Mouse (Mus musculus) erythroblast, embryonic 14.5 days (primary cell): ENCODE results near the gene Aktip. TPM values are rescaled to one million over a fixed set of nuclear protein-coding genes. Genes with fewer than 3 reads are reported as not detected.

Experiments used
- H3K27me3 ChIP-seq: 2 replicates; pipeline ENCODE4 v1.6.1; 2012; ENCODE audit warnings: inconsistent platforms; ENCODE audit not compliant: control insufficient read depth
- H3K36me3 ChIP-seq: 2 replicates; pipeline ENCODE4 v1.6.1; 2012; ENCODE audit warnings: mild to moderate bottlenecking, inconsistent platforms; ENCODE audit not compliant: control insufficient read depth
- H3K4me1 ChIP-seq: 2 replicates; pipeline ENCODE4 v1.6.1; 2012; ENCODE audit warnings: inconsistent platforms; ENCODE audit not compliant: control insufficient read depth
- H3K4me3 ChIP-seq: replicated peaks from 2 replicates; pipeline ENCODE3; 2012; ENCODE audit warnings: moderate library complexity, mild to moderate bottlenecking, inconsistent platforms
- H3K9me3 ChIP-seq: 2 replicates; pipeline ENCODE4 v1.6.1; 2012; ENCODE audit warnings: low read length, inconsistent platforms, mixed read lengths; ENCODE audit not compliant: control insufficient read depth
- GATA1 ChIP-seq: IDR thresholded peaks from 2 replicates; pipeline ENCODE4 v1.6.1; 2012; ENCODE audit warnings: low read length, inconsistent platforms, mixed read lengths
- TAL1 ChIP-seq: IDR thresholded peaks from 3 replicates; pipeline ENCODE4 v1.6.1; 2012; ENCODE audit warnings: low read length, inconsistent platforms, mixed read lengths
- polyA plus RNA-seq: library from polyadenylated mRNA; stranded (reverse); fragments of >175 nt; gene quantifications from 2 replicates; pipeline ENCODE4 v1.2.3, GENCODE M21; 2012

The Aktip gene
- polyA plus RNA-seq, 1 experiment: not detected

GRCm38 (mm10) chr8:91198036-91198435 is 1.7 kb downstream of the Aktip start:
- TF ChIP-seq GATA1 (no peak), TAL1 (no peak)
- Histone ChIP-seq H3K36me3 (no peaks in the 10 kb centered on the region), H3K4me1 (no peaks in the 10 kb centered on the region)

GRCm38 (mm10) chr8:91197233-91197632 is 2.5 kb downstream of the Aktip start:
- H3K4me3 ChIP-seq: no peak overlapping the region
- no peaks in the 10 kb centered on the region for H3K27me3 ChIP-seq
- TF ChIP-seq TAL1 (no peak), GATA1 (no peak)
- H3K36me3 ChIP-seq: no peaks in the 10 kb centered on the region
- no peaks in the 10 kb centered on the region for H3K4me1 ChIP-seq
- no peaks in the 10 kb centered on the region for H3K9me3 ChIP-seq

More at GRCm38 (mm10) chr8:91198036-91198435, 1.7 kb downstream of the Aktip start:
- Histone ChIP-seq H3K4me3 (no peak overlapping the region), H3K9me3 (no peaks in the 10 kb centered on the region), H3K27me3 (no peaks in the 10 kb centered on the region)

GRCm38 (mm10) chr8:91196661-91197060 is 3.1 kb downstream of the Aktip start:
- H3K9me3 ChIP-seq: no peaks in the 10 kb centered on the region
- H3K4me1 ChIP-seq: no peaks in the 10 kb centered on the region
- H3K4me3 ChIP-seq: no peak overlapping the region
- TF ChIP-seq TAL1: no peak
- TF ChIP-seq GATA1: no peak
- H3K27me3 ChIP-seq: no peaks in the 10 kb centered on the region
- no peaks in the 10 kb centered on the region for H3K36me3 ChIP-seq

- Histone ChIP-seq H3K27me3 (peaks cover 7% of the 10 kb centered on the region), H3K4me1 (no peaks in the 10 kb centered on the region), H3K9me3 (no peaks in the 10 kb centered on the region), H3K4me3 (no peak overlapping the region), H3K36me3 (no peaks in the 10 kb centered on the region)
- TF ChIP-seq TAL1: no peak
- no peak for TF ChIP-seq GATA1
These were observed 5.7 kb downstream of the Aktip start for GRCm38 (mm10) chr8:91194081-91194480.

- no peaks in the 10 kb centered on the region for H3K4me1 ChIP-seq
- no peaks in the 10 kb centered on the region for H3K36me3 ChIP-seq
- H3K4me3 ChIP-seq: no peak overlapping the region
These were observed 6.8 kb downstream of the Aktip start for GRCm38 (mm10) chr8:91192941-91193340.

GRCm38 (mm10) chr8:91190816-91191340 is 8.9 kb downstream of the Aktip start:
- Histone ChIP-seq H3K4me1 (no peaks in the 10 kb centered on the region), H3K27me3 (peaks cover 7% of the 10 kb centered on the region)

More at GRCm38 (mm10) chr8:91192941-91193340, 6.8 kb downstream of the Aktip start:
- H3K9me3 ChIP-seq: no peaks in the 10 kb centered on the region
- TF ChIP-seq GATA1 (no peak), TAL1 (no peak)
- peaks cover 7% of the 10 kb centered on the region for H3K27me3 ChIP-seq

GRCm38 (mm10) chr8:91188152-91188551 is 11.6 kb downstream of the Aktip start:
- Histone ChIP-seq H3K4me1 (no peaks in the 10 kb centered on the region), H3K4me3 (no peak overlapping the region)
- TF ChIP-seq GATA1: no peak

More at GRCm38 (mm10) chr8:91190816-91191340, 8.9 kb downstream of the Aktip start:
- no peaks in the 10 kb centered on the region for H3K36me3 ChIP-seq
- H3K9me3 ChIP-seq: no peaks in the 10 kb centered on the region
- TF ChIP-seq GATA1 (no peak), TAL1 (no peak)
- no peak overlapping the region for H3K4me3 ChIP-seq

GRCm38 (mm10) chr8:91186372-91186771 is 13.4 kb downstream of the Aktip start:
- Histone ChIP-seq H3K36me3 (no peaks in the 10 kb centered on the region), H3K4me3 (no peak overlapping the region), H3K9me3 (no peaks in the 10 kb centered on the region), H3K4me1 (no peaks in the 10 kb centered on the region), H3K27me3 (peaks cover 7% of the 10 kb centered on the region)
- TF ChIP-seq TAL1: no peak
- no peak for TF ChIP-seq GATA1

More at GRCm38 (mm10) chr8:91188152-91188551, 11.6 kb downstream of the Aktip start:
- no peaks in the 10 kb centered on the region for H3K36me3 ChIP-seq
- H3K9me3 ChIP-seq: no peaks in the 10 kb centered on the region
- H3K27me3 ChIP-seq: peaks cover 7% of the 10 kb centered on the region

GRCm38 (mm10) chr8:91177708-91178107 is 22.1 kb downstream of the Aktip start:
- Histone ChIP-seq H3K4me3 (no peak overlapping the region), H3K36me3 (no peaks in the 10 kb centered on the region), H3K9me3 (no peaks in the 10 kb centered on the region), H3K27me3 (no peaks in the 10 kb centered on the region), H3K4me1 (no peaks in the 10 kb centered on the region)
- TF ChIP-seq TAL1 (no peak), GATA1 (no peak)

- Histone ChIP-seq H3K27me3 (no peaks in the 10 kb centered on the region), H3K4me3 (no peak overlapping the region), H3K36me3 (no peaks in the 10 kb centered on the region), H3K9me3 (no peaks in the 10 kb centered on the region), H3K4me1 (no peaks in the 10 kb centered on the region)
- TF ChIP-seq GATA1 (no peak), TAL1 (no peak)
These were observed 23.6 kb downstream of the Aktip start for GRCm38 (mm10) chr8:91176176-91176575.
